27 mouse cellular contexts compared by ENCODE assay signal in genomic region chr11:20018905-20019304, GRCm38 (mm10).
"Had no signal": no experiment of that assay in that cellular context is flagged by ENCODE, and none has a peak within 500 bp of the region (broad histone marks: within the 10 kb centered on the region; RNA-seq: fewer than 3 reads in every experiment).

No protein-coding gene starts in this region.

- H3K4me1 ChIP-seq: heart, embryonic 10.5 days; heart, embryonic 12.5 days; hindbrain, embryonic 10.5 days; hindbrain, embryonic 12.5 days; intestine, embryonic 15.5 days; kidney, embryonic 15.5 days; limb, embryonic 13.5 days; limb, embryonic 15.5 days had no signal

- H3K27ac ChIP-seq: gastrocnemius, adult 2 months; heart, embryonic 10.5 days; hindbrain, embryonic 10.5 days; hindbrain, embryonic 12.5 days; hindbrain, embryonic 14.5 days; intestine, embryonic 15.5 days; kidney, embryonic 15.5 days; kidney, postnatal 0 days; limb, embryonic 13.5 days; limb, embryonic 15.5 days had no signal

- DNase-seq: gastrocnemius, adult 2 months; gastrocnemius, postnatal 10 days; gastrocnemius, postnatal 25 days; heart, adult 18-20 months; heart, postnatal 10 days; heart, postnatal 4 days; kidney, adult 11 months; kidney, adult 2 months; kidney, adult 9 months; kidney, postnatal 14 days; kidney, postnatal 36 days; layer of hippocampus, adult 9-11 months; layer of hippocampus, postnatal 36 days; left cerebral cortex, postnatal 4 days had no signal

- H3K4me3 ChIP-seq: gastrocnemius, adult 2 months; heart, embryonic 10.5 days; heart, embryonic 12.5 days; hindbrain, embryonic 10.5 days; hindbrain, embryonic 12.5 days; intestine, embryonic 15.5 days; kidney, embryonic 15.5 days; limb, embryonic 13.5 days; limb, embryonic 15.5 days; liver, embryonic 12.5 days had no signal

- H3K27me3 ChIP-seq: heart, embryonic 12.5 days; hindbrain, embryonic 12.5 days; intestine, embryonic 15.5 days; kidney, embryonic 15.5 days; limb, embryonic 13.5 days; limb, embryonic 15.5 days; liver, embryonic 12.5 days had no signal

- ATAC-seq: hindbrain, embryonic 16.5 days; inflammation-experienced regulatory T-cells, adult 6 months; intestine, embryonic 15.5 days; liver, embryonic 12.5 days had no signal

- H3K9ac ChIP-seq: heart, embryonic 12.5 days; hindbrain, embryonic 12.5 days; hindbrain, embryonic 14.5 days; intestine, embryonic 15.5 days; kidney, embryonic 15.5 days; limb, embryonic 13.5 days; limb, embryonic 15.5 days; liver, embryonic 12.5 days had no signal

- H3K4me2 ChIP-seq: heart, embryonic 12.5 days; hindbrain, embryonic 12.5 days; hindbrain, embryonic 14.5 days; intestine, embryonic 15.5 days; kidney, embryonic 15.5 days; limb, embryonic 13.5 days; limb, embryonic 15.5 days; liver, embryonic 12.5 days had no signal
